Mouse (Mus musculus) limb, embryonic 14.5 days (tissue): ENCODE measurements at regions not wholly inside any gene's neighbourhood (a gene's known extent, or its start where the extent isn't known, plus 50 kb on each side); places are given as distances from the start of the nearest gene placed in this dataset.

ENCODE experiments used
- ATAC-seq: fragments of 200-750 bp; cut with Nextera tagmentation; 2 replicates; pipeline ENCODE4 v1.8.0; 2017; ENCODE audit warnings: low read depth, moderate number of reproducible peaks, moderate TSS enrichment; ENCODE audit not compliant: low FRiP score
- DNase-seq: peaks from one replicate; pipeline ENCODE4 v3.0.0-alpha.2; 2015; ENCODE audit warnings: low spot score
- H3K27ac ChIP-seq: fragments of 300-500 bp; sonication (generic); replicated peaks from 2 replicates; pipeline ENCODE4 v1.5.1; 2014; ENCODE audit warnings: low read depth, mild to moderate bottlenecking, low read length, moderate library complexity, mixed read lengths
- H3K27me3 ChIP-seq: fragments of 300-500 bp; sonication (generic); 2 replicates; pipeline ENCODE4 v1.6.1; 2014; ENCODE audit warnings: low read length, mixed read lengths; ENCODE audit not compliant: control insufficient read depth, insufficient read depth
- H3K36me3 ChIP-seq: fragments of 300-500 bp; sonication (generic); 2 replicates; pipeline ENCODE4 v1.6.1; 2014; ENCODE audit warnings: mild to moderate bottlenecking, low read length, moderate library complexity, mixed read lengths; ENCODE audit not compliant: control insufficient read depth, insufficient read depth
- H3K4me1 ChIP-seq: fragments of 300-500 bp; sonication (generic); 2 replicates; pipeline ENCODE4 v1.6.1; 2014; ENCODE audit warnings: antibody characterized with exemption, low read length, mixed read lengths; ENCODE audit not compliant: control insufficient read depth, insufficient read depth
- H3K4me2 ChIP-seq: fragments of 300-500 bp; sonication (generic); replicated peaks from 2 replicates; pipeline ENCODE4 v1.6.1; 2014; ENCODE audit warnings: low read depth, mild to moderate bottlenecking, low read length, moderate library complexity; ENCODE audit not compliant: severe bottlenecking
- H3K4me3 ChIP-seq: fragments of 300-500 bp; sonication (generic); replicated peaks from 2 replicates; pipeline ENCODE4 v1.5.1; 2014; ENCODE audit warnings: low read length
- H3K9ac ChIP-seq: fragments of 300-500 bp; sonication (generic); 2 replicates; pipeline ENCODE4 v1.6.1; 2014; ENCODE audit warnings: mild to moderate bottlenecking, low read depth, low read length, moderate library complexity; ENCODE audit not compliant: severe bottlenecking
- H3K9me3 ChIP-seq: fragments of 300-500 bp; sonication (generic); 2 replicates; pipeline ENCODE4 v1.6.1; 2016; ENCODE audit warnings: low read length; ENCODE audit not compliant: control insufficient read depth
- POLR2A ChIP-seq: fragments of 200-500 bp; IDR thresholded peaks from 2 replicates; pipeline ENCODE4 v1.8.0; 2012; ENCODE audit warnings: inconsistent platforms, mild to moderate bottlenecking, moderate library complexity, borderline replicate concordance; ENCODE audit not compliant: insufficient read depth, insufficient read length; ENCODE audit errors: extremely low read depth
- WGBS: fragments of 180-500 bp; shearing (Covaris S2); extraction: QIAGEN DNeasy Blood & Tissue Kit; methylation state at CpG from one replicate; pipeline ENCODE4 v1.1.7; 2014; 5-methylcytosine and 5-hydroxymethylcytosine counted together

GRCm38 (mm10) chr3:144088261-144088884 lies 116.6 kb downstream of the Lmo4 start:
- WGBS = 51% methylated on average over 18 of the region's 18 CpGs

GRCm38 (mm10) chr3:144087771-144088170 lies 117.2 kb downstream of the Lmo4 start:
- ATAC-seq (no peak), DNase-seq (no peak)
- Histone ChIP-seq H3K4me3 (no peak overlapping the region), H3K4me1 (no peaks in the 10 kb centered on the region), H3K9ac (no peak overlapping the region), H3K4me2 (no peak overlapping the region), H3K27me3 (no peaks in the 10 kb centered on the region), H3K27ac (no peak overlapping the region), H3K9me3 (no peaks in the 10 kb centered on the region; the same call in 1 of the 2 replicates), H3K36me3 (no peaks in the 10 kb centered on the region)
- no peak for TF ChIP-seq POLR2A
- WGBS = 65% methylated on average over 7 of the region's 7 CpGs

More at GRCm38 (mm10) chr3:144088261-144088884, 116.6 kb downstream of the Lmo4 start:
- no peaks in the 10 kb centered on the region for H3K36me3 ChIP-seq
- H3K4me1 ChIP-seq = no peaks in the 10 kb centered on the region
- H3K9ac ChIP-seq = no peak overlapping the region
- H3K4me2 ChIP-seq = no peak overlapping the region
- no peak for ATAC-seq
- H3K9me3 ChIP-seq = no peaks in the 10 kb centered on the region; the same call in 1 of the 2 replicates
- no peaks in the 10 kb centered on the region for H3K27me3 ChIP-seq
- no peak overlapping the region for H3K27ac ChIP-seq
- H3K4me3 ChIP-seq = no peak overlapping the region
- TF ChIP-seq POLR2A = no peak
- DNase-seq = no peak

- 85% methylated on average over 3 of the region's 3 CpGs for WGBS
Observed at GRCm38 (mm10) chr3:144086176-144086575, 118.8 kb downstream of the Lmo4 start.

GRCm38 (mm10) chr3:144079960-144080359 lies 125.1 kb downstream of the Lmo4 start:
- Histone ChIP-seq H3K4me2 (no peak overlapping the region), H3K4me3 (no peak overlapping the region), H3K9me3 (no peaks in the 10 kb centered on the region; the same call in 1 of the 2 replicates), H3K9ac (no peak overlapping the region), H3K27me3 (no peaks in the 10 kb centered on the region), H3K27ac (no peak overlapping the region), H3K36me3 (no peaks in the 10 kb centered on the region), H3K4me1 (no peaks in the 10 kb centered on the region)
- DNase-seq (no peak), ATAC-seq (no peak)
- no peak for TF ChIP-seq POLR2A
- 91% methylated on average over 3 of the region's 3 CpGs for WGBS

More at GRCm38 (mm10) chr3:144086176-144086575, 118.8 kb downstream of the Lmo4 start:
- no peak for ATAC-seq
- no peak overlapping the region for H3K9ac ChIP-seq
- no peak for DNase-seq
- H3K27me3 ChIP-seq = no peaks in the 10 kb centered on the region
- TF ChIP-seq POLR2A = no peak
- no peaks in the 10 kb centered on the region; the same call in 1 of the 2 replicates for H3K9me3 ChIP-seq
- no peak overlapping the region for H3K27ac ChIP-seq
- H3K36me3 ChIP-seq = no peaks in the 10 kb centered on the region
- no peak overlapping the region for H3K4me2 ChIP-seq
- no peak overlapping the region for H3K4me3 ChIP-seq
- no peaks in the 10 kb centered on the region for H3K4me1 ChIP-seq

- no peaks in the 10 kb centered on the region for H3K27me3 ChIP-seq
- H3K36me3 ChIP-seq = no peaks in the 10 kb centered on the region
- H3K9ac ChIP-seq = no peak overlapping the region
- H3K4me1 ChIP-seq = no peaks in the 10 kb centered on the region
- no peak overlapping the region for H3K4me3 ChIP-seq
- ATAC-seq (no peak), DNase-seq (no peak)
- H3K27ac ChIP-seq = no peak overlapping the region
- no peak for TF ChIP-seq POLR2A
- 77% methylated on average over 13 of the region's 13 CpGs for WGBS
- H3K4me2 ChIP-seq = no peak overlapping the region
- H3K9me3 ChIP-seq = no peaks in the 10 kb centered on the region
Observed at GRCm38 (mm10) chr3:144078198-144078935, 126.7 kb downstream of the Lmo4 start.
